Mouse (Mus musculus) liver, postnatal 0 days (tissue): ENCODE data around the gene Panx3. TPM values are rescaled to one million over a fixed set of nuclear protein-coding genes. Genes with fewer than 3 reads are reported as not detected.

Source experiments
- ATAC-seq: fragments of 200-750 bp; cut with Nextera tagmentation; 2 replicates; pipeline ENCODE4 v1.8.0; 2017; ENCODE audit warnings: mild to moderate bottlenecking, moderate library complexity
- DNase-seq: peaks from one replicate; pipeline ENCODE4 v3.0.0-alpha.2; 2016
- H3K27ac ChIP-seq: fragments of 300-500 bp; sonication (generic); 2 replicates; pipeline ENCODE4 v1.5.1; 2014; ENCODE audit warnings: antibody characterized with exemption, moderate library complexity, mild to moderate bottlenecking, low read depth
- H3K27me3 ChIP-seq: fragments of 300-500 bp; sonication (generic); 2 replicates; pipeline ENCODE4 v1.6.1; 2014; ENCODE audit warnings: low read length, control low read depth, mixed read lengths; ENCODE audit not compliant: insufficient read depth
- H3K36me3 ChIP-seq: fragments of 300-500 bp; sonication (generic); replicated peaks from 2 replicates; pipeline ENCODE4 v1.6.1; 2014; ENCODE audit warnings: mild to moderate bottlenecking, control low read depth, low read length, moderate library complexity, mixed read lengths; ENCODE audit not compliant: insufficient read depth
- H3K4me1 ChIP-seq: fragments of 300-500 bp; sonication (generic); 2 replicates; pipeline ENCODE4 v1.6.1; 2014; ENCODE audit warnings: antibody characterized with exemption, mild to moderate bottlenecking, control low read depth; ENCODE audit not compliant: insufficient read depth
- H3K4me2 ChIP-seq: fragments of 300-500 bp; sonication (generic); 2 replicates; pipeline ENCODE4 v1.6.1; 2014; ENCODE audit warnings: low read depth, mild to moderate bottlenecking, low read length, moderate library complexity, mixed read lengths
- H3K4me3 ChIP-seq: fragments of 300-500 bp; sonication (generic); 2 replicates; pipeline ENCODE4 v1.5.1; 2014; ENCODE audit warnings: low read depth, low read length
- H3K9ac ChIP-seq: fragments of 300-500 bp; sonication (generic); replicated peaks from 2 replicates; pipeline ENCODE4 v1.6.1; 2014; ENCODE audit warnings: mild to moderate bottlenecking, moderate library complexity
- H3K9me3 ChIP-seq: fragments of 300-500 bp; sonication (generic); 2 replicates; pipeline ENCODE4 v1.6.1; 2016; ENCODE audit warnings: mild to moderate bottlenecking, control low read depth, low read length, mixed read lengths
- CTCF ChIP-seq: sonication (generic); IDR thresholded peaks from 2 replicates; pipeline ENCODE4 v1.5.1; 2016; ENCODE audit warnings: antibody characterized with exemption, low read depth
- EP300 ChIP-seq: IDR thresholded peaks from 2 replicates; pipeline ENCODE4 v1.6.1; 2016; ENCODE audit warnings: antibody characterized with exemption, low read depth, mild to moderate bottlenecking
- WGBS: fragments of 180-500 bp; shearing (Covaris S2); extraction: QIAGEN DNeasy Blood & Tissue Kit; methylation state at CpG from one replicate; pipeline ENCODE4 v1.1.7; 2014; ENCODE audit not compliant: insufficient replicate concordance; 5-methylcytosine and 5-hydroxymethylcytosine counted together
- polyA plus RNA-seq: library from polyadenylated mRNA; unstranded; fragments of >200 nt; fragmentation: Nextera tagmentation; extraction: Ambion mirVana; gene quantifications from 2 replicates; pipeline ENCODE4 v1.2.1, GENCODE M21; 2015

Gene Panx3
- polyA plus RNA-seq, 1 experiment from 2014 or later: not detected

DNA sequence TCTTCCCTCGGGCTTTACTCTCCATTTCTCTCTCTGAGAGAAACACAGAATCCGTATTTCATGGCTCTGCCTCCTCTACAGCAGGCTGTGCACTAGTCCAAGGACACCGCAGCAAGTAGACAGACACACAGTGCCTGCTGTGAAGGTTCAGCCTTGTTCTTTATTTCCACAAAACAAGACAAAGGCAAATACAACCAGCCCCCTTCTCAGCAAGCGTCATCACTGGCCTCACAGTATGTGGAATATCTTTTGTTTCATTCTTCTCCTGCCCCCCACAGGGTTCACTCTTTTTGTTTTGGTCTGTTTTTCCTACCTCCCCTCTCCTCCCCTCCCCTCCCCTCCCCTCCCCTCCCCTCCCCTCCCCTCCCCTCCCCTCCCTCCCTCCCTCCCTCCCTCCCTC is 40.5 kb downstream of the Panx3 start:
- Histone ChIP-seq H3K9ac (no peak overlapping the region), H3K36me3 (no peaks in the 10 kb centered on the region), H3K27me3 (no peaks in the 10 kb centered on the region), H3K4me1 (no peaks in the 10 kb centered on the region), H3K4me2 (no peak overlapping the region), H3K27ac (no peak overlapping the region), H3K9me3 (no peaks in the 10 kb centered on the region), H3K4me3 (no peak overlapping the region)
- no peak for DNase-seq
- TF ChIP-seq CTCF (no peak), EP300 (no peak)
- WGBS: 77% methylated on average over 4 of the region's 4 CpGs
- ATAC-seq: no peak

DNA sequence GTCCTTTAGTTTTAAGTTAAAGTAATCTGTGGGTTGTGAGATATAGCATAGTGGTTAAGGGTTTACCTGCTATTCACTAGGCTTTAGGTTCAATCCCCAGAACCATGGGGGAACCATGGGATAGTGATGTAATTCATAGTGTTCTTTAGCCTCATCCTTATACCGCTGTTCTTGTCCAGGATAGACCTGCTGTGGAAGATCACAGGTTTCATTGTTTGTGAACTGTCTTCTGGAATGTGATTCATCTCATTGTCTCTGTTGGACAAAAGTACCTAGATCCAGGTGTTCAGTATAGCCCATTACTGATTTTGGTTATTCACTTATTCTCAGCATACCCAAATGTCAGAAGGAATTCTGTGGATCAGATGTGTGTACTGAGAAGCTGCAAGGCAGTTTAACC is 41.8 kb downstream of the Panx3 start:
- 89% methylated on average over 1 of the region's 1 CpGs for WGBS

DNA sequence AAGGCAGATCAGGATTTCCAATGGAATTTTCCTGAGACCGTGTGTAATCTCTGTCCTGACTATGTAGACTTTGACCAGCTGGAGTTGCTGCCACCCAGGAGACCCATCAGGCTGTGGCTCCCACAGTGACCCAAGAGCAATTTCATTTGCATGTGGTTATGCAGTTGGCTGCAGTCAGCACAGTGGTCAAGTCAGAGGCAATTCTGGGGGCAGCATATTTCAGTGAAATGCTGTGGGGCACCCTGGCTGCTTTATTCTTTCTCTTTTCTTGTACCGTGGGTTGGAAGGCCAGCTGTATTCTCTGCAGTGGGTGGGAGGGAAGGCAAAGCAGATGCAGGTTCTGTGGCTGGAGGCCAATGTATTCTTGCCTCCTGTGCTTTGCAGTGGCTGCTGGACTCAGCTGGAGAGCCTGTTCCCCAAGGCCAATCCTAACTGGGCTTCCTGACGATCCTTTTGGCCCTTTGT is 42.9 kb downstream of the Panx3 start:
- H3K36me3 ChIP-seq: no peaks in the 10 kb centered on the region; the same call in 1 of the 2 replicates
- DNase-seq: no peak
- H3K4me3 ChIP-seq: no peak overlapping the region
- no peaks in the 10 kb centered on the region for H3K27me3 ChIP-seq
- TF ChIP-seq EP300: no peak
- TF ChIP-seq CTCF: no peak
- H3K4me2 ChIP-seq: no peak overlapping the region
- H3K9ac ChIP-seq: no peak overlapping the region
- H3K4me1 ChIP-seq: no peaks in the 10 kb centered on the region
- 48% methylated on average over 3 of the region's 3 CpGs for WGBS
- H3K9me3 ChIP-seq: no peaks in the 10 kb centered on the region
- peak; percentile 40; the same call in 1 of the 2 replicates for ATAC-seq
- H3K27ac ChIP-seq: no peak overlapping the region

More for the DNA sequence above, 41.8 kb downstream of the Panx3 start:
- no peak overlapping the region for H3K27ac ChIP-seq
- H3K9ac ChIP-seq: no peak overlapping the region
- no peak overlapping the region for H3K4me2 ChIP-seq
- H3K27me3 ChIP-seq: no peaks in the 10 kb centered on the region
- no peak for ATAC-seq
- DNase-seq: no peak
- H3K36me3 ChIP-seq: no peaks in the 10 kb centered on the region; the same call in 1 of the 2 replicates
- TF ChIP-seq EP300: no peak
- no peak for TF ChIP-seq CTCF
- H3K4me1 ChIP-seq: no peaks in the 10 kb centered on the region
- H3K9me3 ChIP-seq: no peaks in the 10 kb centered on the region
- no peak overlapping the region for H3K4me3 ChIP-seq

DNA sequence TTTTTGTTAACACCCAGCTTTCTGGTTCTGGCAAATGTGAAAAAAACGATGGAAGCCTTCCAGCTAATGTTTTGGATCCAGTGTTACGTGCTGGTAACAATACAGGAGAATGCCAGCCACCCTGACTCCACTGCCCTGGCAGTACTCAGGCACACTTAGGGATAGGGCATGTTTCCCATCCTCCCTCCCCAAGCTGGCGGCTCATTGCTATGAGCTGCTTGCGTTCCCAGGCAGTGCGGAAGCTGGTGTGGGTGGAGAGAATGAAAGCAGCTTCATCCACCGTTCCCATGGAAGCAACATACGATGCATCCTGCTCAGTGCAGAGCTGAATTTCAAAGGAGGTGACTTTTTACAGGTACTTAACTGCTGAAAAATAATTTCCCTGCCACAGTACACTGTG is 43.4 kb downstream of the Panx3 start:
- ATAC-seq: no peak
- no peak for DNase-seq
- TF ChIP-seq CTCF: no peak
- TF ChIP-seq EP300: no peak

DNA sequence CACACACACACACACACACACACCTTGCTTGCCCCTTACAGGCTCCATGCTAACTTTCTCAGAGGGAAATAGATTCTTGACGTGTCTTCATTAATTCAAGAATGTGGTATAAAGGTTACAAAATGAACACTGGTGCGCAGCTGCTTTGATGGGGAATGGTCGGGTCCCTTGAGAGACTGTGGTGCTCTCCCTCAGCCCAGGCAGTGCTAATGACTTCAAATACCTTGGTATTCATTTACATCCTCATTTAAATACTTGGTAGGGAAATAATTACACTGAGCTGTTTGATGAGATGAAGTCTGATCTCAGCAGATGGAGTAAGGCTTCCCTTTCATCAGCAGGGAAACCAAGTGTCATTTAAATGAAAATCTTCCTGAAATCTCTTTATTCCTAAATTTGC is 43.9 kb downstream of the Panx3 start:
- no peak for TF ChIP-seq CTCF
- TF ChIP-seq EP300: no peak
- no peaks in the 10 kb centered on the region for H3K27me3 ChIP-seq
- no peak overlapping the region for H3K4me3 ChIP-seq
- H3K9ac ChIP-seq: no peak overlapping the region
- DNase-seq (no peak), ATAC-seq (no peak)
- WGBS: 77% methylated on average over 3 of the region's 3 CpGs
- H3K9me3 ChIP-seq: no peaks in the 10 kb centered on the region
- H3K27ac ChIP-seq: no peak overlapping the region
- H3K4me2 ChIP-seq: no peak overlapping the region
- H3K36me3 ChIP-seq: peaks cover under 1% of the 10 kb centered on the region; the same call in 1 of the 2 replicates
- H3K4me1 ChIP-seq: no peaks in the 10 kb centered on the region

More for the DNA sequence above, 43.4 kb downstream of the Panx3 start:
- Histone ChIP-seq H3K36me3 (no peaks in the 10 kb centered on the region; the same call in 1 of the 2 replicates), H3K27ac (no peak overlapping the region), H3K4me2 (no peak overlapping the region), H3K9ac (no peak overlapping the region), H3K9me3 (no peaks in the 10 kb centered on the region), H3K4me3 (no peak overlapping the region), H3K27me3 (no peaks in the 10 kb centered on the region), H3K4me1 (no peaks in the 10 kb centered on the region)
- WGBS: 64% methylated on average over 7 of the region's 7 CpGs

DNA sequence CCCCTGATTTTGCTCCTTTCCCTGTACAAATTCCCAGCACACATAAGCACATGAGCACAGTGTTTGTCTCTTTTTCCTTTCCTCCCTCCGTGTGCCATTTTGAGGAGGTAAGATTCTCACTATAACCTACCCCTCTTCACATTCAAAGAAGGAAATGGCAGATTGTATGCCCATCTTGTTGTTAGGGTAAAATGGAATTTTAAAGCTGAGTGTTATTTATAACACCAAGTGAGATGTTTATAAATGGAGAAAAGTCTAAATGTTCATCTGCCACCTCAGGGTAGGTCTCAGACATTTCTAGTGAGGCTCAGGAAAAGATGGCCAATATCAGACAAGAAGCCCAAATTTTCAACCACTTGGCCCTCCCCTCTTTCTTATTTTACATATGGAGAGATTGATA is 44.5 kb downstream of the Panx3 start:
- H3K27me3 ChIP-seq: no peaks in the 10 kb centered on the region
- DNase-seq (no peak), ATAC-seq (no peak)
- H3K4me1 ChIP-seq: no peaks in the 10 kb centered on the region
- peaks cover 3% of the 10 kb centered on the region; the same call in 1 of the 2 replicates for H3K36me3 ChIP-seq
- H3K4me3 ChIP-seq: no peak overlapping the region
- no peak overlapping the region for H3K4me2 ChIP-seq
- 88% methylated on average over 1 of the region's 1 CpGs for WGBS
- no peak overlapping the region for H3K27ac ChIP-seq
- no peak overlapping the region for H3K9ac ChIP-seq
- no peaks in the 10 kb centered on the region for H3K9me3 ChIP-seq
- TF ChIP-seq EP300 (no peak), CTCF (no peak)
